Mouse (Mus musculus) heart, postnatal 14 days (tissue): Measurements from ENCODE around the gene Plac9a. TPM values are rescaled to one million over a fixed set of nuclear protein-coding genes. Genes with fewer than 3 reads are reported as not detected.
"Not testable (repeated sequence)": the region's sequence is repeated elsewhere in the genome, so short reads cannot be mapped to it uniquely, and the experiment has no call there.

Experiments used
- DNase-seq, 2 experiments: peaks; one replicate each; pipeline ENCODE4 v3.0.0; 2021 to 2022
- intact Hi-C: fragments of 180-260 bp; cut with DNase I; formaldehyde crosslinking; loops from one replicate; pipeline ENCODE4 v1.15.1; 2025
- long read RNA-seq, 2 experiments: library from polyadenylated mRNA; stranded (forward); transcript quantifications; one replicate each; pipeline ENCODE4 v2.0.0; 2021
- total RNA-seq, 2 experiments: library from RNA; stranded (reverse); gene quantifications; 2 replicates each; pipeline ENCODE4 v1.2.3; 2021

Plac9a gene
- total RNA-seq: 1 to 10 TPM; 2.6 to 2.9 TPM
- long read RNA-seq, experiment 1, transcript Plac9a-201 (4 exons, 1,555 nt): major isoform, 18 of 22 reads
- long read RNA-seq, experiment 1, partial matches to known transcripts: 0 of 22 reads
- long read RNA-seq, experiment 1, other reads (novel, unspliced or antisense): 3 of 22 reads
- long read RNA-seq, experiment 2, transcript Plac9a-201 (4 exons, 1,555 nt): major isoform, 21 of 25 reads
- long read RNA-seq, experiment 2, partial matches to known transcripts: 1 of 25 reads
- long read RNA-seq, experiment 2, other reads (novel, unspliced or antisense): 2 of 25 reads

DNA sequence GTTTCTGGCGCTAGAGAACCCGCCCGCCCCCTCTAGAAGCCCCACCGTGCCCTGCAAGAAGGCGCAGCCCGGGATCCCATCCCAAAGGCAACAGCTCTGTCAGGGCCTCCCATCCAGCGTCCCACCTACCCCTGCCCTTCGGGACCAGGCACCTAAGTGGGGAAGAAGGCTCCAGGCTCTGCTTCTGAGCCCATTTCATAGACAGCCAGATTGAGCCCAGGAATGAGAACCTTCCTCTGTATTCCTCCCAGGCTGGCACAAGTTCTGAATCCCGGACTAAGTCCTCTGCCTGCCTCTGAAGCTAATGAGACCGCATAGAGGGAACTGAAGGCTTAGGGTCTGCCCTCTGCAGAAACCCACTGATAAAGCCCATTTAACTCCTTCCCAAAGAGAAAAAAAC lies at the start of gene Plac9a:
Gene Plac9a (minus strand): TSS at position 101 of the 400 bp plus-strand sequence.
- DNase-seq, intact Hi-C loops: not testable (repeated sequence)

DNA sequence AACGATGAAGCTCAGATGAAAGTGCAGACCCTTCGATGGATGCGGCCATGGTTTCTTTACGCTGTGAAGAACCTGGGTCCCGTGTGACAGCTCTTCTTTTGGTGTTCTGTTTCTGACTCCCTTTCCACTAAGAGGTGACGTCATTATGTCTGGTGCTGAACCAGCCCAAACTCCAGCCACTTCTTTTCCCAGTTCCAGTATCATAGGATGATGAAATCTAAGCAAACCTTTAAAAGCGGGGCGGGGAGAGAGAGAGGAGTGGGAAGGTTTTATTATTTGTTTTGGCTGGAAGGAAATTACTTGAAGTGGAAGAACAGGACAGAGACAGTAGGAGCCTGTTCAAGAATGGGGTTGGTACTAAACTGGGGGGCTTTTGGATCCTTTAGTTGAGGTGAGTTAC lies 35.1 kb upstream of the Plac9a start, which contains the start of gene Cphx1:
Gene Cphx1 (plus strand): TSS at position 301 of the 400 bp plus-strand sequence.
- intact Hi-C loops, DNase-seq: not testable (repeated sequence)

DNA sequence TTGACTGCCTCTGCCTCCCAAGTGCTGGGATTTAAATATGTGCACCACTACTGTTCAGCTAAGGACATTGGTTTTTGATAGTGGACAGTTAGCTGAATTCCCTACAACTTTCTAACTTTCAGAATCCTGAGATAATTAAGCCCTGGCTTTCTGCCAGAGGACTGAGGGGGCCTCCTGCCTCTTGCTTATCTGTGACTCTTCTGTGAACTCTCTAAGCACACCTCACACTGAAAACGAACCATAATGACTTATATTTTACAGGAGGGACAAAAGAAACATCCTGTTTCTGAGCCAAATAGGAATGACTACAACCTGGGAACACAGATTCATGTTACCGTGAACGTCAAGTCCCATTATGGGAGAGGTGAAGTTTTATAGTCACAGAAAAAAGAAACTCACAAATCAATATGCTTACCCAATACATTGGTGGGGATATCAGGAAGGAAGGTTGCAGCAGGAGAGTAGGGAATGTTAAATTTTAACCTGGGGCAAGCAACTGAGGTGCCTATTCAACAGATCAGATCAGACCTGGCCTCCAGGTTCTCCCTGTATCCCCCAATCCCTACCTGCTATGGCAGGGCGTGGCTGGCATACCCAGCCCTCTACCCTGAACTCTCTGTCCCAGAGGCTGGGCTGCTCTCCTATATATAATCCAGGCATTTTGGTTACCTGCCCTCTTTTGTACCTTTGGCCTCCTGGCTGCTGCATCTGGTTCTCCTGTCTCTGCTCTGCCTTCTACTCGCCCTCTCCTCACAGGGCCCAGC lies 34.1 kb upstream of the Plac9a start:
- intact Hi-C loops, DNase-seq: not testable (repeated sequence)

DNA sequence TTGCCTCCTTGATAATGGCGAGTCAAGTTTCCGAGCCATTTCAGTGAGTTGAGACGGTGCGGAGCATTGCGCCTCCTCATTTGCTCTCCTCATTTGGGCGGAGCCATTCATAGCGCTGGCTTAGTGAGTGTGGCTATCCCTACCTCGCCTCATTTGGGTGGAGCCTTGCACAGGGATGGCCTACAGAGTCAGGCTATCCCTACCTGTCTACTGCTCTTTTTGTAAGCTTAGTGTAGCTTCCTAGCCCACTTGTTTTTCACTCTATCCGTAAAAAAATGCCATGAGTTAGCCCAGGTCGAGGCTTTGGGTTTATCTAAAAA lies 24.6 kb upstream of the Plac9a start, which contains the start of gene Tmem254a:
Gene Tmem254a (minus strand): TSS at position 111 of the 320 bp plus-strand sequence.
- intact Hi-C loops, DNase-seq: not testable (repeated sequence)

DNA sequence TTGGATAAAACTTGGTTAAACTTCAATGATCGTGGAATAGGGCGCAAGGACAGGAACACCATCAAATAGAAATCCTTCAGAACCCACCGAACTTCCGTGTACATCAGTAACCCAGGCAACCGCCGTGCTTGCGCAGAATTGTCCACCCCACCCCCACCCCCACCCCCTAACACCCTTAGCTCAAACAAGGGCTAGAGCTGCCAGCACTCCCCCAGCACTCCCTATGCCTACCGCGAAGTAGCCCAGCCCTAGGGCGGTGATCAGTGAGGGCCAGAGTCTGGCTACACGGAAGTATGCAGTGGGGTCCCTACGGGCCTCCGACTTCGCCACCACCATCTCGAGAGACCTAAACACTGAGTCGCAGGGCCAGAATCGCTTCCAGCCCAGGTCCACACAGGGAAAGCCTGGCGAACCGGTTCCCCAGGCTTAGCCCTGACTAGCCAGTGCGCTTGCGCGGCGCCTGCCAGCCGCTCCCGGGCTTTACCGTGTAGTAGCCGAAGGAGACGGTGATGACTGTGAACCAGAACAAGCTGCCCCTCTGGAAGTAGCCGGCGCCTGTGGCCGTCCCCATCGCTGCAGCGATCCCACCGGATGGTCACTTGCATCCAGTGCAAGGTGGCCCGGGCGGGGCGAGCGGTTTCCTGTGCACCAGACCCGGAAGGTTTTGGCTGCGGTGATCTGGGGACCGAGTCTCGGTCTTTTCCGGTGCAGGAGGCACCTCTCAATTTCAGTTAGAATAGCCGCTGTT lies 24.1 kb upstream of the Plac9a start:
- intact Hi-C loops: not testable (repeated sequence)

DNA sequence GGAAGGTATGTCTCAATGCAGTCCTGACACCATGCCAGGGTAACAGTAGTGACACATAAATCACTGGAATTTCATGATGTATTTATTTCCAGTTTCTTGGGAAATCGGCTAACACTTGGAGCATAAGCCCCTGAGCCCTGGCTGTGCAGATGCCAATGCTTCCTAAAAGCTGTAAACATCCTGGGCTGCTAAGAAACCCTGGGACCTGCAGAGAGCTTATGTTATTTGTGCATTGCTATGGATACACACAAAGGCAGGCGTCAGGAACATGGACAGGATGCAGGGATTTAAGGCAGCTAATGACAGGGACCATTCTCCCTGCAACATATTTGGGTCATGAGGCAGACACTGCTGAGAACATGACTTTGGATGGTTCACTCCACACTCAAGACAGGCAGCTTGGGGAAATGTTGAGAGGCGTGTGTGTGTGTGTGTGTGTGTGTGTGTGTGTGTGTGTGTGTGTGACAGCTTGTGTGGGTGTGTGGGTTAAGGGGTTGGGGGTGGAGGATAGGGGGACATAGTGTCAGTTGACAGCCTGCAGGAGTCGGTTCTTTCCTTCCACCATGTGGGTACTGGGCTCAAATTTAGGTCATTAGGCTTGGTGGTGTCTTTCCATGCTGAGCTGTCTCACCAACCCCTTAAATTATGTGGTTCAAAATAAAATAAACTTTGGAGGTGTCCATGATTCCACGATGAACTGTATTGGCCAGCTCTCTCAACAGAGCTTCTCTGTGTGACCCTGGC lies 15.7 kb upstream of the Plac9a start:
- intact Hi-C loops, DNase-seq: not testable (repeated sequence)

More for the DNA sequence above, 24.1 kb upstream of the Plac9a start:
- DNase-seq: not testable (repeated sequence)

DNA sequence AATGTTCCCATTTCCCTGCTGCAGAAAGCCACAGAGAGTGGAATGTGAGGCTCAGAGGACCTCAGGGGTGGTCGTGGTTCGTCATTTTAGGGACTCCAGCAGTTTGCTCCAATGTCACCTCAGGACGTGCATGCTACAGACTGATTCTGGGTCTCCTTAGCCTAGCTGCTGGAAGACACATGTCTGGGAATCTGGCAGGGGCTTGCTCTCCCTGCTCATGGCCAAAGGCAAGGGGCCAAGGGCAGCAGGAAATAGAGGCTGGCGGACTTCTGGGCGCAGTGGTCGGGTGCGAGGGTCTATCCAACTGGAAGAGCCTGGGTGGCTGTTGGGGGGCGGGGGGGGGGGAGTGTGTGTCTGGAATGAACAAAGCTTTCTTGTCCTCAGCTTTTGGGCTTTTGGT lies 6.1 kb upstream of the Plac9a start:
- DNase-seq, intact Hi-C loops: not testable (repeated sequence)

DNA sequence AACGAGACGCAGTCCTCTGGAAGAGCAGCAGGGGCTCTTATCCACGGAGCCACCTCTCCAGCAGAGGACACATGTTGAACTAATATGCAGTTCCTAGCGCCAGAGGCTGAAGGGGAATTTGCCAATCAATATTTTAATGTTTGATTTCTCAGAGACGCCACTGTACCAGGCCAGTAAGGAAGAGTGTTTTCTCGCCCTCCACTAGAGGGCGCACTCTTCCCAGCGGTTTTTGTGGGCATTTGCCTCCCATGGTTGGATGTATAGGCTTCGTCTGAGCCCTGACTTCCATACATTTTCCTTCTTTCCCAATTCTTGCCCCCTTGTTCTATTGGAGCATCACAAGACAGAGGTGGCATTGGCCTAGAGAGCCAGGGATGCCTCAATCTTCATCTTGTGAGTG lies 4.4 kb upstream of the Plac9a start:
- DNase-seq, intact Hi-C loops: not testable (repeated sequence)

DNA sequence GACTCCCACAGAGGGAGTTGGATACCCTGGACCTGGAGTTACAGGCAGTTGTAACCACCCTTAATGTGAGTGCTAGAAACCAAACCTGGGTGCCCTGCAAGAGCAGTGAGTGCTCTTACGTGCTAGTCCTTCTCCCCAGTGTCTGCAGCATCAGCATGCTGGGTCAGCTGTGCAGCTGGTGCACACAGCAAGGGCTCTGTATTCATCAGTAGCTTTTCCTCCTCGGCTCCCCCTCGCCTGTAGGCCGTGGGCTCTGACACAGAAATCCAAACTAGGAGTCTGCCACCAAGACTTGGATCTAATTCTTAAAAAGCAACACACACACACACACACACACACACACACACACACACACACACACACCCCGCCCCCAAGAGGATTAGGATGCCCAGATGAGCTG lies 2.3 kb upstream of the Plac9a start:
- DNase-seq, intact Hi-C loops: not testable (repeated sequence)

DNA sequence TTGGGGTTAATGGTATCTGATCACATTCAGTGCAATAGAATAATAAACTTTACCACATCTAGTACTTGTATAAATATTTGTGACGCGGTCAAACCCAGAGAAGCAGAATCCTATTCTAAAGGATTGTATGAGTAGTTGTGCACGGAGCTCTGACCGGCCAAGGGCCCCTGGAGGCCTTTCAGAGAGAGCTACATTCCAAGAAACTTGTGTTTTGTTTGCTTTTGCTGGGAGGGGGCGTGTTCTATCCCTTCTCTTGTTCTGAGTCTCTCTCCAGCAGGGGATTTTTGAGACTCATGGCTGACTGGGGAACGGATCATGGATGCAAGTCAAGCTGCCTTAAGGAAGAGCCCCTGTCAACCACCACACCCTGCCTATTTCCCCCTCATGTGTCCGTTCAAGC lies 7.2 kb downstream of the Plac9a start:
- intact Hi-C loops, DNase-seq: not testable (repeated sequence)

DNA sequence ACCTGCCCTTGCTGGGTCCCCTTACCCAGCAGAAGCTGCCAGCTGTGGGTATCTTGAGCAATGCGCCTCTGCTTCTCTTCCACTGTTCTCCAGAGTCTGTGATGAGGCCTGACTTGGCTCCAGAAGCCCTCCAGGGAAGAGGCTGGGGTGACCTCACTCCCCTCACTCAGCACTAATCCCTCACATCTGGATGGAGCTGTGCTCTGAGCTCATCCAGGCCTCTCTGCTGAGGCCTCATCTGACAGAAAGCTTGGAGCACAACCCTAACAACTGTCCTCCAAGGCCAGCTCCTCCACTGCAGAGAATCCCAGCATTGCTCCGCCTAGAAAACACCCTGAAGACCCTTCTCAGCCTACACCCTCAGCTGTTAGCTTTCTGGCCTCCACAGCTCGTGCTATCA lies 8.3 kb downstream of the Plac9a start:
- DNase-seq, intact Hi-C loops: not testable (repeated sequence)

DNA sequence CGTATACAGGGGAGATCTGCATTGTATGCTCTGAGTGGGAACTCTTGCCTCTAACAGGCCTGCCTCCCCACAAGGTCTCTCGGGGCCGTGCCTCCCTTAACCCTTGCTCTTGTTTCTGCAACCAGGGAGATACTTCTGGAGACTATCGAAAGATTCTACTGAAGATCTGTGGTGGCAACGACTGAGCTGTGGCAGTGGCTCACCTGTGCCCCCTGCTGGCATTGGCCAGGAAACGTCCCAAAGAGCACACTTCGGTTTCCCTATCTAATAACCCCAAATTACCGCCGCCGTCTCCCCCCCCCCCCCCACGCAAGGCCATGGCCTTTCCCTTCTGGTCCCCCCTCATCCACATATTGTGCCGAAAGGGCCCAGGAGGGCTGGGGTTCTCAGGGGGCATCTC lies 17.0 kb downstream of the Plac9a start:
- intact Hi-C loops, DNase-seq: not testable (repeated sequence)

DNA sequence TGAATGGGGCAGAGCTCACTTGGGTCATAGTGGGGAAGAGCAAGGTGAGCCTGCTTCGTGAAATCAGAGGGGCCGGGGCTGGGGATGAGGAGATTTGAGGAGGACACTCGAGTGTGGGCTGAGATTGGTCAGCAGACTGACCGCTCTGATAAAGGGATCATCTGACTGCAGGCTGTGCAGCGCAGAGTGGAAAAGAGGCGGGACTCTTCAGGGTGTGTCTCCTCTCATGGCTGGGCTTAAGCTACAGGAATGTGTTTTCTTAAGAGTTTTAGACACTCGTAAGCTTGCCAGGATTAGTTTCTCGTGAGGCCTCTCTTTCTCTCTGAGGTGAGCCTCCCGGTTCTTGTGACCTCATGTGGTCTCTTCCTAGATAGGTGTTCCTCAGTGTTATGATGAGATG lies 21.1 kb downstream of the Plac9a start:
- intact Hi-C loops, DNase-seq: not testable (repeated sequence)

DNA sequence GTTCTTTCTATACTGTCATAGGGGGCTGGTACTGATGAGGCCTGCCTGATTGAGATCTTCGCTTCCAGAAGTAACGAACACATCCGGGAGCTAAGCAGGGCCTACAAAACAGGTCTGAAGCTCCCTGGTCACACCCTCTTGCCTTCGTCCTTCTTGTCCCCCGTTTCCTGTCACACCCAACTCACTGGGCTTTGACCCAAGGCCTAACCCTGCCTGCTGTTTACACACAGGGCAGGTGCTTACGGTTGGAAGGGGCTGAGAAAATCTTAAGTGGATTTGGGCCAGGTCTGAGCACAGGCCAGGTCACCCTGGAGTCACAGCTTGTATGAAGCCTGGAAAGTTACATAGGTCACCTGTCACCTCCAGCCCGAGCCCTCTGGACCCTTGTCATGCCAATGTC lies 26.3 kb downstream of the Plac9a start:
- DNase-seq, intact Hi-C loops: not testable (repeated sequence)

DNA sequence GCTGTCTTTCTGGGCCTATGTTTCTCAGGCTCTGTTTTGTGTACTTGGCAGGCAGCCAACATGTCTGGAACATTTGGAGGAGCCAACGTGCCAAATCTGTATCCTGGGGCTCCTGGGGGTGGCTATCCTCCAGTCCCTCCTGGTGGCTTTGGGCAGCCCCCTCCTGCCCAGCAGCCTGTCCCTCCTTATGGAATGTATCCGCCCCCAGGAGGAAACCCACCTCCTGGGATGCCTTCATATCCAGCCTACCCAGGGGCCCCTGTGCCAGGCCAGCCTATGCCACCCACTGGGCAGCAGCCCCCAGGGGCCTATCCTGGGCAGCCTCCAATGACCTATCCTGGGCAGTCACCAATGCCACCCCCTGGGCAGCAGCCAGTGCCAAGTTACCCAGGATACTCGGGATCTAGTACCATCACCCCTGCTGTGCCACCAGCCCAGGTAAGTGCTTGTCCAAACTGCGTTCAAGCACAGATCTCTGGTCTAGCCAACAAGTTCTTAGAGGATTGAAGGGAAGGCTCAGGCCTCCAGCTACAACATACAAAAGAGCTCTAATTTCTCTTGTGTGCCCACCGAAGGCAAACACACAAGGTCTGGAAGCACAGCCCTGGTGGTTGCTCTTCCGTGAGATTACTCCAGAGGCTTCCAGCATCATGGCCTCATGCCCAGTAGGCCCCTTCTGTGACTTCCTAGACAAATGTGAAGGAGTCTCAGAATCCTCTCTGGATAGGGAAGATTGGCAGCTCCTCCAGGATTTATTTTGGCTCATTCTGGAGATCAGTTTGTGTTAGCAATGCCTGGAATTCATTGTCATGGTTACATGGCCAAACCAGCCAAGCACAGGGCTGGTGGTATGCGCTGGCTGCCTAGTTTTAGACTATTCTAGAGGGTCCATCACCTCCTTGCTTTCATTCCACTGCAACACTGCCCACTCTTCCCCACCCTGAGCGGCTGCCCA lies 30.2 kb downstream of the Plac9a start:
- peak; percentile 38 to 55 for DNase-seq
- intact Hi-C loops: no loop called here

DNA sequence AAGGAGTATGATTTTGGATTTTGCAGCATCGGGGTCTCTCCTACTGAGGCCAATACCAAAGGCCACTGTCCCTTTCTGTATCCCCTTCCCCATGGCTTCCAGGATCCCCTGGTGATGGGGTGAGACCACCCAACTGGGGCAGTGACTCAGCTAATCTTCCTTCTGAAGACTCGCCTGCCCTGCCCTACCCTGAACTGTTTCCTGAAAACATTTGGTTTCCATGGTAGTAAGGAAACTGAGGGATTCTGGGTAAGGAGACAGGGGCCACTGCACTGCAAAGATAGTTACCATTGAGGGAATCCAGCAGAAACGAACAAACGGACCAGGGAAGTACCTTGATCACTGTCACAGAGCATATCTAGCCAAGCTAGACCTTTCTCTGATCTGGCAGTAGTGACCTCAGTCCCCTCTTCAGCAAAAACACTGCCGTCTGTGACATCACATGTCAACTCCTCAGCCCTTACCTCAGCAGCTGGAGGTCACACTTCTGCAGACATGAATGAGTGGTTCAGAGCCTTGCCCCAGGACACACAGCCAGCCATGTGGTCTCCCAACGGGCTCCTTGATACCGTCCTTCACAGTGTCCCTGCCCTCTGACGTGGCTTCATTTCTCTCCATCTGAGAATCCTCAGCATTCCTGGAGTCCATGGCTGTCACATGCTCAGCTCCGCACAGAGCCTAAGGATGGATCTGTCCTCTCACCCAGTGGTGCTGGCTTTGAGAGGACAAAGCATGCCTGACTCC lies 33.6 kb downstream of the Plac9a start:
- intact Hi-C loops: no loop called here
- DNase-seq: no peak

DNA sequence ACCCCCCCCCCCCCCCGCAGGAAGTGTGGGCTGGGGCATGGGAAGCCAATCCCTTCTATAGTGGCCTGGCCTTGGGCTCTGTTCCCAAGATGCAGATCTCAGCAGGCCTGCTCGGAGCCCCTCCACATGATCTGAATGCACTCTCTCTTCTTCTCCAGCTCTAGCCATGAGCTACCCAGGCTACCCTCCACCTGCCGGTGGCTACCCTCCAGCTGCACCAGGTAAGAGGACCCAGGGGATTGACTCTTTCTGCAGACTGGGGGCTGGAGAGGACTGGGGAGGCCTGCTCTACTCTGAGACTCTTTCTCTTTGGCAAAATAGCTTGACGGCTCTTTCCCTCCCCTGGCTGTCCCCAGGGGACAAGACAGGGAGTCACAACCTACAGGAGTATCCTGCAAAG lies 34.2 kb downstream of the Plac9a start:
- intact Hi-C loops: no loop called here
- no peak for DNase-seq

DNA sequence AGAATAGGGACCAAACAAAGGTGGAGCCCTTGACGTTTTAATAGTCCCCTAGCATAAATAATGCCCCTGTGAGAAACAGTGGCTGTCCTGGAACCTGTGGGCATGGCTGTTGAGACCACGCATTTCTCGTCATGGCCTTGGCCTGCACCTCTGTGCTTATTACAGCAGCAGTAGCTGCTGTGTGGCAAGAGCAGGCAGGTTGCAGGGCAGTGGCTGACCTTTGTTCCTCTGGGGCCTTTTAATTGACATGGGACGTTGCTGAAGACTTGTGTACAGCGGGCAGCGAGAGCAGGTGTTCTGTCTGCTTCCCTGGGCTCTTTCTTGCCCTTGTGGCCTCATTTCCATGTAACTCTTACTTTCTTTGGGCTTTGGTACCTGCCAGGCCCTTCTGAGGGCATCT lies 35.1 kb downstream of the Plac9a start:
- DNase-seq: no peak
- intact Hi-C loops: no loop called here
